Mouse (Mus musculus) left cerebral cortex, postnatal 36 days (tissue): ENCODE measurements around the gene Kat2b. TPM values are rescaled to one million over a fixed set of nuclear protein-coding genes. Genes with fewer than 3 reads are reported as not detected.
"Not testable (repeated sequence)": the region's sequence is repeated elsewhere in the genome, so short reads cannot be mapped to it uniquely, and the experiment has no call there.

ENCODE experiments used
- DNase-seq, 2 experiments: peaks; one replicate each; pipeline ENCODE4 v3.0.0; 2021 to 2022; ENCODE audit warnings: low spot score in 2 of 2, mixed read lengths in 1 of 2
- intact Hi-C: fragments of 180-260 bp; cut with DNase I; formaldehyde crosslinking; loops from one replicate; pipeline ENCODE4 v1.15.1; 2025
- total RNA-seq, 2 experiments: library from RNA; stranded (reverse); gene quantifications; 2 replicates each; pipeline ENCODE4 v1.2.3; 2021

The Kat2b gene
- 10 to 100 TPM; 10.5 to 16.1 TPM for total RNA-seq

DNA sequence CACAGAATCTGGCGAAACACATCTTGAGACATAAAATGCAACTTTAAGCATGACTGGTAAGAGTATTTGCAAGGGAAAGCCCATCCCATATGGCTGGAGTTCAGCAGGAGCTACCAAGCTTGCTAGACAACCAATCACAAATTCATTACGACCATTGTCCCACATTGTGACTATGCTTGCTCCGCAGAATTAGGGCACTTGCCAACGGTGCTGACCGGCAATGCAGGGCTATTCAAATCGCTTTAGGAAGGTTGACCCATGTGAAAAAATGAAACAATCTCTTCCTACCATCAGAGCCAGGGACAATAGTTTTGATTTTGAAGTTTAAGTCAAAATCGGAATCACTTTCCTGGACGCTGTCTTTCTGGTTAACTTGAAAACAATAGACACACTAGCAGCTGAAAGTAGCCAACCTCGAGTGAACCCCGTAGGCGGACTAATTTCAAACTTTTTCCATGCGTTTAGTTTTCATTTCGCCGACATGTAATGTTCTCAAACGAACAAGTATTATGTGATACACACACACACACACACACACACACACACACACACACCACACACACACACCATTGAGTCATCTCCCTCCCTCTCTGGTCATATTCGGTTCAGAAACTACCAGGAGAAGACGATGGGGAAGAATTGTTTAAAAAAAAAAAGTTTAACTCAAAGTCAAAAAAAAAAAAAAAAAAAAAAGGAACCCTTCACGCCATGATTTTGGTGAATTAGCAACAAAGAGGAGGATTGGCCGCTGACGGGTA is at the start of gene Kat2b:
Gene Kat2b (plus strand): TSS at position 701 of the 758 bp plus-strand sequence.
- no peak for DNase-seq
- intact Hi-C loops = loop anchor here (2.0 kb wide), 1 partner anchor 20 kb away; no protein-coding TSS in a partner anchor

DNA sequence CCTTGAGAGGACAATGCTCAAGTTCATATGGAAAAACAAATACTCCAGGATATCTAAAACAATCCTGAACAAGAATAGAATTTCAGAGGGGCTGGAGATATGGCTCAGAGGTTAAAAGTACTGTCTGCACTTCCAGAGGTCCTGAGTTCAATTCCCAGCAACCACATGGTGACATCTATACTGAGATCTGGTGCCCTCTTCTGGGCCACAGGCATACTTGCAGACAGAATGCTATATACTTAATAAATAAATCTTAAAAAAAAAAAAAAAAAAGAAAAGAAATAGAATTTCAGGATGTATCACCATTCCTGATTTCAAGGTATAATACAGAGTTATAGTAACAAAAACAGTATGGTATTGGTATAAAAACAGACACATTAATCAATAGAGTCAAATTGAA is 47.3 kb upstream of the Kat2b start:
- no peak for DNase-seq
- intact Hi-C loops = loop anchor here (5.0 kb wide), 1 partner anchor 313 kb away; no protein-coding TSS in a partner anchor

DNA sequence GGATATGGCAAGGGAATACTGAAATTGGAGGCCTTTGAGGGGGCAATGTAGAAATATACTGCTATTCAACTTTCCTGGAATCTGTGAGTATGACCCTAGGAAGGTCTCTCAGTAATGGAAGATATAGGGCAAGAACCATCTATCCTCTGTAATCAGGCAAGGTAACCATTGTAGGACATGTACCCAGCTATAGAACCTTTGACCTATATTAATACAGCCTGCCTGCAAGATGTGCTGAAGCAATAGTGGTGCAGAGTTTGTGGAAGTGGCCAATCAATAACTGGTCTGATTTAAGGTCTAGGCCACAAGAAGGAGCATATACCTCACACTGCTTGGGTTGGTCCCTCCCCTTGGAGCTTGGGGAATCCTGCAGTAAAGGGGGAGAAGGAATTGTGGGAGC is 46.2 kb upstream of the Kat2b start:
- no peak for DNase-seq
- intact Hi-C loops = no loop called here

DNA sequence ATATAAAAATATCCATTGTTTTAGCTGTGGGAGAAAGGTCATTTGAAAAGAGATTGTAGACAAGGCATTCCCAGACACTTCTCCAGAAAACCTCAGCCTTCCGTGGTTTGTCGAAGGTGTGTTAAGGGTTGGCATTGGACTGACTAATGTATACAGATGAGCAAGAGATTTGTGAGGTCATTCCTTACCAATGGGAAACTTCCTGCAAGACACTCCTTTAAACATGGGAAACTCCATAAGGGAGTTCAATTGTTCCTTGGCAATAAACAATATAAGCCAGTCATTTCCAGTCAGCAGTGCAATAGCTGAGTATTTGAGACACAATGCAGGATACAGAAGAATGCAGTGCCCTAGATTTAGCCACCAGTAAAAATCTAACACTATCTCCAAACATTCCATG is 38.6 kb upstream of the Kat2b start:
- intact Hi-C loops = no loop called here
- DNase-seq = no peak

DNA sequence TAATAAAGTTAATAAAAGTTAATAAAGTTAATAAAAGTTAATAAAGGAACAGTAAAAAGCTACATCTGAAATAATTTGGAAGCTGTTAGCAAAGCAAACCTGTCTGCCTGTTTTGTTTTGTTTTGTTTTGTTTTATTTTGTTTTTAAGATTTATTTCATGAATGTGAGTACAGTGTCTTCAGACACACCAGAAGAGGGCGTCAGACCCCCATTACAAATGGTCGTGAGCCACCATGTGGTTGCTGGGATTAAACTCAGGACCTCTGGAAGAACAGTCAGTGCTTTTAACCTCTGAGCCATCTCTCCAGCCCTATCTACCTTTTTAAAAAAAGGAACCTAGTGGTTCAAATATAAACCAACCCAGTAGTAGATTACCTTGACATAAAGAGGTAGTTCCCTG is 35.5 kb upstream of the Kat2b start:
- no peak for DNase-seq
- intact Hi-C loops = no loop called here

DNA sequence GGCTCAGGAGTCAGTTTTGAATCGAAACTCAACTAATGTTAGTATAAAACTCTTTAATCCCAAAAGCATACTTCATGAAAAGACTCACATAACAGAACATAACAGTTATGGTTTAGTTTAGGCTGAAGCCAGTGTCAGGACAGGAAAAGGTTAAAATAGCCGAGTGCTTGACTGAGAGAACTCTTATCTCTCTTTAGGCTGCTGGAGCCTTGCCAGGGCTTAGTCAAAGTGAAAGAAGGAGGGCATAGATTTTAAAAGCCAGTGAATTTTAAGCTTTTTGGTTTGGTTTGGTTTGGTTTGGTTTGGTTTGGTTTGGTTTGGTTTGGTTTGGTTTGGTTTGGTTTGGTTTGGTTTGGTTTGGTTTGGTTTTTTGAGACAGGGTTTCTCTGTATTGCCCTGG is 34.2 kb upstream of the Kat2b start:
- no peak for DNase-seq
- intact Hi-C loops = no loop called here

DNA sequence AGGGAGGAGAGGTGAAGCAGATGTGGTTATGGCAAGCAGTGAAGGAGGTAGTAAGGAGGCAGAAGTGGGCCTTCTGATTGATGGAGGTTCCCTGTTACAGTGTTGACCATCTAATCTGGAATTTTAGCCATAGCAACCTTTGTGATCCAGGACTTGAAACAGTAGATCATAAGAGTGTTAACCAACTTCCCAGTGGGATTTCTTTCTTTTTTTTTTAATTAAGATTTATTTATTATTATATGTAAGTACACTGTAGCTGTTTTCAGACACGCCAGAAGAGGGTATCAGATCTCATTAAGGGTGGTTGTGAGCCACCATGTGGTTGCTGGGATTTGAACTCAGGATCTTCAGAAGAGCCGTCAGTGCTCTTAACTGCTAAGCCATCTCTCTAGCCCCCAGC is 27.3 kb upstream of the Kat2b start, which contains the start of gene Pp2d1:
Gene Pp2d1 (minus strand): TSS at position 101 of the 400 bp plus-strand sequence.
- DNase-seq, intact Hi-C loops: not testable (repeated sequence)

DNA sequence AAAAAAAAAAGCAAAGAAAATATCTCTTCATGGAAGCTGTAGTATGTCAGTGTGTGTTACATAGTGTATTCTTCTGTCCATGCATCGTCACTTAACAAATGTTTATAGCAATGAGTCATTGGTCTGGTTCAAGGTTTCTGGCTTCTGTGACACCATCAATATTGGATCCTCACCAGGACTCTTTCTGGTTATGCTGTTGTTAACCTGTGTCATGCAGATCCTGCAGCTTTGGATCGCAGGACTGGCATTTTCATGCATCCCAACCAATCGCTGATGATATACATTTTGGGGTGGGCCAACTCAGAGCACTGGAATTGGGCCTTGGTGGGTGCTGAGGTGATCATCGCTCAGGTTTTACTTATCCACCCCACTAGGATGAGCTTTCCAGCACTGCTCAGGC is 24.1 kb upstream of the Kat2b start:
- DNase-seq = no peak
- intact Hi-C loops = no loop called here

DNA sequence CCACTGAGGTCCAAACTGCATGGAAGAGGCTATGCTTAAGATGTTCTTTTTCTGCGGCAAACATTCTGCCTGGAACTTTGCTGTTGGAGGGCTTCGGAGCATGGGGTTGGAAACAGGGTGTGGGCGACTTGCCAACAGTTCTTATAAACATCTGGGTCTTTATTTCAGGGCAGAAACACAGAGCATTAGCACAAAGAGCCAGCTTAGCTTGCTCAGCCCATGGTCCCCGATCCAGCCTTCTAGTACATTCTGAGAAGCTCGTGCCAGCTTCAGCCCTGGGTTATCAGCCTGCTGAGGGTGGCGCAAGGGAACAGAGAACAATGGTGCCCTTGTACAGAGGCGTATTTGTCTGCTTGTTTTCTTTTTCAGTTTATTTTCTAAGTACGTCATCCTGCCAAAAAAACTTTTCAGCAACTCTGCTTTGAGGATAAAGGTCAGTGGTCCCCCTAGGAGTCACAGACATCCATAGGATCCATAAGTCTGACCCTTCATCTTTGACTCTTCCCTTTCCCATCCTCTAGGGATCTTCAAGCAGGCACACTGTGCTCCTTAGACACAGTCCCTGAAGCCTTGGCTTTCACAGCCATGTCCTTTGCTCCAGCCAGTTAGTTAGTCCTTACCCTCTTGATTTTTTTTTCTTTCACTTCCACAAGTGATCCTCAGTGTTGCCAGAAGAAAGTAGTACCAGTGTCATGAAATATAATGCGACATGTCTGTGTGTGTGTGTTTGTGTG is 22.9 kb upstream of the Kat2b start:
- peak; percentile 7 to 15 for DNase-seq
- intact Hi-C loops = no loop called here

DNA sequence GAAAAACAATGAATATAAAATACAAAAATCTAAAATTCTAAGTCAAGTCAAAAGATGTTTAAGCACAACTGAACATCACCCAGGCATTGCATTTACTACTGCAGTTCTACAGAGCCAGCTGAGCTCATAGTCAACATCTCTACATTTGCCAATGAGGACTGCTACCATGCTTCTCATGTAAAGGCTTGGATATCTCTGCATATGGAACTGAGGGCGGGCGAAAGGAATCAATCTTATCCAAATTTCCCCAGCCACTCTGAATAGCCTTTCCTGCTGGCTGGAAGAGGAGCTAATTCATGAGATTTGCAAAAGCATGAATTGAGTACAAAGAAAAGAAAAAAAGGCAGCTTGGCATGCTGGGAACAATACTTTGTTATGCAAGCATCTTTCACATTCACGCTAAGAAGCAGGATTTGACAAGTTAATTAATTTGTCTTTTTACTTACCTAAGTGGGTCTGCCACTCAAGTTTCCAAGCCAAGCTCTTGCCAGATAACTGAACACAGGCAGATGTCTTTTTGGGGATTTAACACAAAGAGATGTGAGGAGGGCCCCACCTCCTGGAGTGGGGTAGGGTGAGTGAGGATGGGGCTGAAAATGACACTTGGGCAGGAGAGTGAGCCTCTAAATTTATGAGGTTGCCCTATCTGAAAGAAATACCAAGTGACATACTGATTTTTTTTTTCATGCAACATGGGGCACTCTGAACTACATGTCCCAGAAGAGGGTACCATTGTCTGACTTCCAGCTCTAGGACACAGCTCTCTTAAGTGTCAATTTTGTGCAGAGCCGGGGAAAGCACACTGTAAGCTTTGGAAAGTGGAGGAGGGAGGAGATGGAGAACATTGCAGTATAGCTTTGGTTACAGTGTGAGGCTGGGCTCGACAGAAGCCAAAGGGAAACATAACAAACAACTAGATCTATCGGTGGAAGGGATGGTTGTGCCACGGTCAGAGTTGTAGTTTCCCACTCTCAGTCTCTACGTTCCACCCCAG is 15.1 kb upstream of the Kat2b start:
- intact Hi-C loops = no loop called here
- DNase-seq = no peak

DNA sequence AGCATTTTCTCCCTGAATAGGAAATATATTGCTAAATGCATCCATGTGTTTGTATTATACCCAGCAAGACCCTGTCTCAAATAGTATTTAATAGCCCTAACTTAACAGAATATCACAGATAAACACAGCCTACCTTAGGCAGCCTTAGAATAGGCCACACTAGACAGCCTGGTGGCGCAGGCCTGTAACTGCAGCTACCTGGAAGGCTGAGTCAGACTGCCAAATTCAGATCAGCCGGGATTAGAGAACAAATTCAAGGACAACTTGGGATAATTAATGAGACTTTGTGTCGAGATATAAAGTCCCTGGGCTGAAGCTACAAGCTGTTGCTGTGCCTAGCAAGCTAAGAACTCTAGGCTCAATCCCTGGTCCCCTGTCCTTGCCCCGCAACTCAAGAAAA is 12.6 kb upstream of the Kat2b start:
- intact Hi-C loops = no loop called here
- DNase-seq = no peak

DNA sequence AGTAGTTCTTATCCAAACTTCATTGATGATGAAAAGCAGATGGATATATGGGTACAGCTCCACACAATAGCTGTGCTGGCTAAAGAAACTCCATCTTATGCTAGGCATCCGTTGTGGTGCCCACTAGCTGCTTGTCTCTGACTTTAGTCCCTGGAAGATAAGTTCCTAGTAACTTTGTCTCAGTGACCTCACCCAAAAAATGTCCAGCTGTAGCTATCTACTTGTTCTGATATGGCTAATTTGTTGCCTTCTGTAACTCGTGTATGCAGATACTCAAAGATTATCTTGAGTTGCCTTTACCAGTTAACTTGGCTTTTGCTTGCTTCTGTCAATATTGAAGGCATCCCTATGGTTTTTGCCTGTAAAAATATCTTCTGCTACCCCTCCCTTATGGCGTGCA is 11.8 kb upstream of the Kat2b start:
- intact Hi-C loops = no loop called here

DNA sequence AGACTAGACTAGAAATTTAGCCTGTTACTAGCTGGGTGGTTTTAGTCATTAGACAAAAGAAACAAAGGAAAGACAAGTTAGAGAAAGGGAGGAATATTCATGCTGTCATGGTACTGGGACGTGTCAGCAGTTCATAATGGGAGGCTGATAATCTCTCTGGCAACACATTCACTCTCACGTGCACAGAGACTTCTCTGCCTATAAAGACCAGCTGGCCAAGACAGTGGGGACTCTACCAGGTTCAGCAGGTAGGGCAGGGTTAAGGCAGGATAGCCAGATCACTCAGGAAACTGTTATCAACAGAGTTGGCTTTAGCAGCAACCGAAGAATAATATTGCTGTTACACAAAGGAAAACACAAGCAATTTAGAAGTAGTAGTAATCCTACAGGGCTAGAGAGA is 9.2 kb upstream of the Kat2b start:
- intact Hi-C loops = no loop called here
- DNase-seq = no peak

More for the DNA sequence above, 11.8 kb upstream of the Kat2b start:
- DNase-seq = no peak

DNA sequence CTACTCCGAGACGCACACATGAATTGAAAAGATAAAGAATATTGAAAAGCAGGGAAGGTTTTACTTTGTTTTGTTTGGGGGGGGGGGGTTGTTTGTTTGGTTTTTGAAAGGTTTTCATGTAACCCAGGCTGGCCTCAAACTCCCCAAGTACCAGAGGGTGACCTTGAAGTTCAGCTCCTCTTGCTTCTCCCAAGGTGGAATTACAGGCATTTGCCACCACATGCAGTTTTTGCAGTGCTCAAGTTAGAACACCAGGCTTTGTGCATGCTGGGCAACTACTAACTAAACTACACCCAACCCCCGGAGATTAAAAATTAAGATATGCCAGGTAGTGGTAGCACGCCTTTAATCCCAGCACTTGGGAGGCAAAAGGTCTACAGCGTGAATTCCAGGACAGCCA is 7.0 kb upstream of the Kat2b start:
- no peak for DNase-seq
- intact Hi-C loops = no loop called here

DNA sequence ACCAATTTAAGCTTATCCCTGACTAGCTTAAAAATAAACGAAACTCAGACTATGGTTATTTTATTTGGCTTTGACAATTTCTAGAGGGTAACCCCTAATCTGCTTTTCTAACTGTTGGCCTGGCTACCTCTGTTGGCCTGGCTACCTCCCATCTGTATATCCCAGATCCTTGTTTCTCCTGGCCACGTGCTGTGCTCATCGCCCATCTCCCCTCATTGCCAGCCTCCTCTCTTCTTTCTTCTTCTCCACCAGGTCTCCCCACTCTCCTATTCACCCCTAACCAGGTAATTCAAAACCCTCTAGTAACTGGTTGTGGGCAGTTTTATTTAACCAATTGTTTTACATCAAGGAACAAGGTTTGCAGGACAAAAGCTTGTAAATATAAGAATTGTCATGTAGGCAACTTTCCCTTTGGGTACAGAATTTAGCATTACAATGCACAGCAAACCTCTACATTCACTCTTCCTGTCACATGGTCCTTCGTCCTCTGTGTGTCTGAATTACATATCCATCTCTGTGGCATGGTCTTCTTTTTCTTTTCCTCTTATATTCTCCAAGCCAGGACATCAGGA is 5.1 kb upstream of the Kat2b start:
- intact Hi-C loops = no loop called here
- no peak for DNase-seq

DNA sequence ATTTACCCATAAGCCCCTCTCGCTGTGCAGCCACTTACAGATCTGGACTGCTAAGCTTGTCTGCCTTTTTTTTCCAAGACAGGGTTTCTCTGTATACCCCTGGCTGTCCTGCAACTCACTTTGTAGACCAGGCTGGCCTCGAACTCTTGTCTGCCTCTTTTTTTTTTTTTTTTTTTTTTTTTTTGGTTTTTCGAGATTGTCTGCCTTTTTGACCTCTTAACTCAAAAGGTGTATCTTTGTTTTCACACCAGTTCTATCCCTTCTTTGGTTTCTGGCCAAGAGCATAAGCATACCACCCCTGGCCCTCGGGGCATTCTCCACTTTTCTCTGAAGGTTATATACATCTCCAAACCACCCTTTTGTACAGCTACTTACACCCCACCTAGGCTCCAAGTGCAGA is 1.8 kb upstream of the Kat2b start:
- intact Hi-C loops = no loop called here
- no peak for DNase-seq

DNA sequence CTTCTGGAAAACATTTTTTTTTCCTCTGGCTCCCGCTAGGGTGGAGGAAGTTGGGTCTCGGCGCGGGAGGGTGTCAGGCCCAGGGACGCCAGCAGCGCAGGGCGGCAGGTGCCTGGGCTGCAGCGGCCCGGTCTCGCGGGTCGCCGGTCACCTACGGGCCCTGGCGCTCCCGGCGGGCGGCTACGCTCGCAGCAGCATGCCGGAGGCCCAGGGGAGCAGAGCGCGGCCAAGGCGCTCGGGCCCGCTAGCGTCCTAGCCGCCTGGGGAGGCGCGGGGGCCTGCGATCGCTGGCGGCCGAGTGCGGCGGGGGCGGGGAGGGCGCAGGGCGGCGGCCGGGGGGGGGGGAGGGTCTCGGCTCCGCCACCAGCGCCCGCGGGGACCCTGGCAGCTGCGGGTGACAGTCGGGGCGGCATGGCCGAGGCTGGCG is 271 bp downstream of the Kat2b start:
- peak; percentile 55 to 68 for DNase-seq
- intact Hi-C loops = loop anchor here (2.0 kb wide), 1 partner anchor 20 kb away; no protein-coding TSS in a partner anchor

DNA sequence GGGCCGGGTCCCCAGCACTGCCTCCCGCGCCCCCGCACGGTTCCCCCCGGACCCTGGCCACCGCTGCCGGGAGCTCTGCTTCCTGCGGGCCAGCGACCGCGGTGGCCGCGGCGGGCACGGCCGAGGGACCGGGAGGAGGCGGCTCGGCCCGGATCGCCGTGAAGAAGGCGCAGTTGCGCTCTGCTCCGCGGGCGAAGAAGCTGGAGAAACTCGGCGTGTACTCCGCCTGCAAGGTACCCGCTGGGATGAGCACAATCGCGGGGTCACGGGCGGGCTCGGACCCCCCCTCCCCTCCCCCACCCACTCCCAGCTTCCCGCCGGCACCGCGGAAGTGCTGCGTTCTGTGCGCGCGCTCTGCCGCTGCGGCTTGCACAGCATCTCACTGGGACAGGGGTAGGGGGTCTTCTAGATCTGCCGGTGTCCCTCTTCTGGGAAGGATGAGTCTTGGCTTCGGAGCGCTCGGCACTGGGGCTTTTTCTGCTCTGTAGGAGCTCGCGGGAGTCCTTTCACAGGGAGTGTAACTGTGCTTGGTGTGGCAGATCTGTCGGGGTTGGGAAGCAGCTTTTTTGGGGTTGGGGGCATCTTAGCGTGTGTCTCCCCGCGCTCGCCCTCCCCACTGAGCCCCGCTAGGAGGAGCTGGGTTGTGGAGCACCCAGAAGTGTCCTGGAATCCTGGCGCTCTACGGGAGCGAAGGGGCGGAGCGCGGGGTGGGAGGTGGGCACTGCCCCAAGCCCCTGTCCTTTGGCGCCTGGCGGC is 863 bp downstream of the Kat2b start:
- intact Hi-C loops = loop anchor here (2.0 kb wide), 1 partner anchor 19 kb away; no protein-coding TSS in a partner anchor
- DNase-seq = peak; percentile 46 to 47

DNA sequence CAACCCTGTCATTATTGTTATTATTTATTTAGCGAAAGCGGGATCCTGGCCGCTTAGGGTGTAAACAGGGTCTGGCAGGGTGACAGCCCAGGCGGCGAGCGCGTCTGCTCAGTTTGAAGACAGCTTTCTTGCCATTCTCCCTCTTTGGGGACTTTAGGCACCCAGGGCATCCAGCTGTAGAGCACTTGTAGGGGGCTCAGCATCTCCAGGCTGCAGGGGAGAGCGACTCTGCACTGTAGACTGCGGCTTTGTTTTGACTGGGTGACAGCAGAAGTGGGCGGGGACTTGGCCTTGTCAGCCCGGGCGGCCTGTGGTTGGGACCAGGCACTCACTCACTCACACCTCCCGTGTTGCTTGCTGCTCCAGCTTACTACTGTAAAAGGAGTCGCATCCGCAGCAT is 1.5 kb downstream of the Kat2b start:
- DNase-seq = peak in 1 of 2 experiments; percentile 24
- intact Hi-C loops = no loop called here
